Mouse (Mus musculus) liver, embryonic 16.5 days (tissue): ENCODE results near the gene Cxadr. TPM values are rescaled to one million over a fixed set of nuclear protein-coding genes. Genes with fewer than 3 reads are reported as not detected.

Experiments used
- ATAC-seq: fragments of 200-750 bp; cut with Nextera tagmentation; 2 replicates; pipeline ENCODE4 v1.8.0; 2017; ENCODE audit warnings: low read depth, mild to moderate bottlenecking, moderate number of reproducible peaks, moderate library complexity
- H3K27ac ChIP-seq: fragments of 300-500 bp; sonication (generic); 2 replicates; pipeline ENCODE4 v1.5.1; 2014; ENCODE audit warnings: mild to moderate bottlenecking, low read length
- H3K27me3 ChIP-seq: fragments of 300-500 bp; sonication (generic); 2 replicates; pipeline ENCODE4 v1.6.1; 2014; ENCODE audit warnings: low read depth, low read length, mixed read lengths; ENCODE audit not compliant: control insufficient read depth, insufficient read depth
- H3K36me3 ChIP-seq: fragments of 300-500 bp; sonication (generic); 2 replicates; pipeline ENCODE4 v1.6.1; 2014; ENCODE audit warnings: mild to moderate bottlenecking; ENCODE audit not compliant: control insufficient read depth, insufficient read depth
- H3K4me1 ChIP-seq: fragments of 300-500 bp; sonication (generic); 2 replicates; pipeline ENCODE4 v1.6.1; 2014; ENCODE audit warnings: low read depth, low read length, mixed read lengths; ENCODE audit not compliant: control insufficient read depth
- H3K4me2 ChIP-seq: fragments of 300-500 bp; sonication (generic); 2 replicates; pipeline ENCODE4 v1.6.1; 2014; ENCODE audit warnings: low read depth, low read length, mixed read lengths
- H3K4me3 ChIP-seq: fragments of 300-500 bp; sonication (generic); 2 replicates; pipeline ENCODE4 v1.5.1; 2014; ENCODE audit warnings: low read depth, mild to moderate bottlenecking, low read length
- H3K9ac ChIP-seq: fragments of 300-500 bp; sonication (generic); 2 replicates; pipeline ENCODE4 v1.6.1; 2014; ENCODE audit warnings: low read depth, low read length
- H3K9me3 ChIP-seq: fragments of 300-500 bp; sonication (generic); replicated peaks from 2 replicates; pipeline ENCODE4 v1.6.1; 2016; ENCODE audit warnings: low read length; ENCODE audit not compliant: control insufficient read depth
- WGBS: fragments of 180-500 bp; shearing (Covaris S2); extraction: QIAGEN DNeasy Blood & Tissue Kit; methylation state at CpG from one replicate; pipeline ENCODE4 v1.1.7; 2014; ENCODE audit not compliant: insufficient replicate concordance; 5-methylcytosine and 5-hydroxymethylcytosine counted together
- polyA plus RNA-seq: library from polyadenylated mRNA; unstranded; fragments of >200 nt; fragmentation: Nextera tagmentation; extraction: Ambion mirVana; gene quantifications from 2 replicates; pipeline ENCODE4 v1.2.1, GENCODE M21; 2015

Gene Cxadr
- 21.3 and 23.2 TPM in 2 replicates for polyA plus RNA-seq

GRCm38 (mm10) chr16:78301183-78301830, at the start of gene Cxadr:
Gene Cxadr (plus strand): TSS chr16:78301489.
- ATAC-seq: peak; percentile 82
- Histone ChIP-seq H3K4me2 (peak within 1 kb of the TSS; percentile 66), H3K27ac (peak within 1 kb of the TSS; percentile 41), H3K9ac (peak within 1 kb of the TSS; percentile 66), H3K27me3 (peaks cover 27% of the 10 kb centered on the region), H3K9me3 (no peaks in the 10 kb centered on the region), H3K4me1 (no peaks in the 10 kb centered on the region; the same call in 1 of the 2 replicates), H3K4me3 (peak within 1 kb of the TSS; percentile 66), H3K36me3 (no peaks in the 10 kb centered on the region)
- WGBS: under 1% methylated on average over 33 of the region's 34 CpGs

GRCm38 (mm10) chr16:78258989-78259388, 42.3 kb upstream of the Cxadr start:
- Histone ChIP-seq H3K9ac (no peak overlapping the region), H3K27me3 (no peaks in the 10 kb centered on the region), H3K9me3 (no peaks in the 10 kb centered on the region), H3K27ac (no peak overlapping the region), H3K4me2 (no peak overlapping the region), H3K4me3 (no peak overlapping the region), H3K36me3 (no peaks in the 10 kb centered on the region), H3K4me1 (no peaks in the 10 kb centered on the region; the same call in 1 of the 2 replicates)
- WGBS: 65% methylated on average over 4 of the region's 4 CpGs
- ATAC-seq: no peak

- H3K27me3 ChIP-seq: no peaks in the 10 kb centered on the region
- H3K4me1 ChIP-seq: no peaks in the 10 kb centered on the region; the same call in 1 of the 2 replicates
- no peaks in the 10 kb centered on the region for H3K36me3 ChIP-seq
- no peak overlapping the region for H3K27ac ChIP-seq
- 56% methylated on average over 10 of the region's 10 CpGs for WGBS
- no peak overlapping the region for H3K4me3 ChIP-seq
- no peaks in the 10 kb centered on the region for H3K9me3 ChIP-seq
- no peak overlapping the region for H3K9ac ChIP-seq
- no peak for ATAC-seq
- no peak overlapping the region for H3K4me2 ChIP-seq
Observed at GRCm38 (mm10) chr16:78260070-78260879, 41.0 kb upstream of the Cxadr start.

- no peak for ATAC-seq
- 38% methylated on average over 3 of the region's 3 CpGs for WGBS
- no peak overlapping the region for H3K27ac ChIP-seq
Observed at GRCm38 (mm10) chr16:78261520-78261919, 39.8 kb upstream of the Cxadr start.

GRCm38 (mm10) chr16:78264442-78265150, 36.7 kb upstream of the Cxadr start:
- Histone ChIP-seq H3K27ac (peak overlapping the region; percentile 16; the same call in 1 of the 2 replicates), H3K4me2 (peak overlapping the region; percentile 28), H3K9me3 (no peaks in the 10 kb centered on the region), H3K4me1 (peaks cover 4% of the 10 kb centered on the region), H3K27me3 (no peaks in the 10 kb centered on the region), H3K36me3 (no peaks in the 10 kb centered on the region), H3K9ac (peak overlapping the region; percentile 3; the same call in 1 of the 2 replicates), H3K4me3 (peak overlapping the region; percentile 39)
- WGBS: 19% methylated on average over 16 of the region's 16 CpGs
- no peak for ATAC-seq

More at GRCm38 (mm10) chr16:78261520-78261919, 39.8 kb upstream of the Cxadr start:
- no peak overlapping the region for H3K4me2 ChIP-seq
- no peaks in the 10 kb centered on the region for H3K27me3 ChIP-seq
- peaks cover 4% of the 10 kb centered on the region for H3K4me1 ChIP-seq
- no peaks in the 10 kb centered on the region for H3K9me3 ChIP-seq
- no peak overlapping the region for H3K9ac ChIP-seq
- H3K4me3 ChIP-seq: no peak overlapping the region
- H3K36me3 ChIP-seq: no peaks in the 10 kb centered on the region

GRCm38 (mm10) chr16:78265151-78265590, 36.1 kb upstream of the Cxadr start:
- Histone ChIP-seq H3K27me3 (no peaks in the 10 kb centered on the region), H3K4me1 (peaks cover 4% of the 10 kb centered on the region), H3K36me3 (no peaks in the 10 kb centered on the region), H3K4me3 (peak overlapping the region; percentile 39), H3K9me3 (no peaks in the 10 kb centered on the region), H3K27ac (peak overlapping the region; percentile 61), H3K4me2 (peak overlapping the region; percentile 28), H3K9ac (no peak overlapping the region; the same call in 1 of the 2 replicates)
- peak; percentile 35; the same call in 1 of the 2 replicates for ATAC-seq
- WGBS: under 1% methylated on average over 7 of the region's 7 CpGs

GRCm38 (mm10) chr16:78265826-78266225, 35.5 kb upstream of the Cxadr start:
- Histone ChIP-seq H3K27me3 (no peaks in the 10 kb centered on the region), H3K4me2 (no peak overlapping the region), H3K4me1 (peaks cover 4% of the 10 kb centered on the region), H3K27ac (no peak overlapping the region; the same call in 1 of the 2 replicates), H3K4me3 (no peak overlapping the region), H3K9ac (no peak overlapping the region), H3K36me3 (no peaks in the 10 kb centered on the region), H3K9me3 (no peaks in the 10 kb centered on the region)
- 41% methylated on average over 11 of the region's 11 CpGs for WGBS
- ATAC-seq: no peak

GRCm38 (mm10) chr16:78267453-78267852, 33.8 kb upstream of the Cxadr start:
- H3K27ac ChIP-seq: peak overlapping the region; percentile 47
- peak; percentile 13; the same call in 1 of the 2 replicates for ATAC-seq

More at GRCm38 (mm10) chr16:78267453-78267852, 33.8 kb upstream of the Cxadr start:
- Histone ChIP-seq H3K36me3 (no peaks in the 10 kb centered on the region), H3K9me3 (no peaks in the 10 kb centered on the region), H3K9ac (no peak overlapping the region), H3K4me2 (no peak overlapping the region), H3K4me1 (peaks cover 4% of the 10 kb centered on the region), H3K27me3 (no peaks in the 10 kb centered on the region), H3K4me3 (no peak overlapping the region)
